Comparison of ENCODE assay signal across 19 mouse cellular contexts in genomic region chr19:36167291-36167896, GRCm38 (mm10). TPM values are rescaled to one million over a fixed set of nuclear protein-coding genes. Genes with fewer than 3 reads are reported as not detected.
DNase-seq lines count a peak whose midpoint lies in the region; ATAC-seq and TF ChIP-seq lines count a peak whose summit lies in the region.
"Had no signal": no experiment of that assay in that cellular context is flagged by ENCODE, and none has a peak within 500 bp of the region (broad histone marks: within the 10 kb centered on the region; RNA-seq: fewer than 3 reads in every experiment).

No protein-coding gene starts in this region.

- TF ChIP-seq CTCF in lung, embryonic 14.5 days (IDR thresholded peaks at IDR 0.05; ENCODE audit: low read depth), result no peak

- H3K9me3 ChIP-seq in limb, embryonic 14.5 days (ENCODE audit: control insufficient read depth, low read length), result no peaks in the 10 kb centered on the region
- H3K9me3 ChIP-seq in limb, embryonic 10.5 days (replicated peaks), result no peaks in the 10 kb centered on the region
- no peaks in the 10 kb centered on the region; the same call in 1 of the 2 replicates for H3K9me3 ChIP-seq in heart, embryonic 14.5 days (ENCODE audit: control insufficient read depth, low read length)
- H3K9me3 ChIP-seq in lung, embryonic 14.5 days (ENCODE audit: low read depth, low read length), result peaks cover 5% of the 10 kb centered on the region; the same call in 1 of the 2 replicates
- H3K9me3 ChIP-seq: embryonic facial prominence, embryonic 13.5 days; midbrain, embryonic 15.5 days; stomach, embryonic 15.5 days had no signal

- no peaks in the 10 kb centered on the region for H3K27me3 ChIP-seq in limb, embryonic 14.5 days (ENCODE audit: control insufficient read depth, insufficient read depth, low read length)
- no peaks in the 10 kb centered on the region for H3K27me3 ChIP-seq in limb, embryonic 10.5 days (ENCODE audit: low read depth, poor library complexity, severe bottlenecking)
- H3K27me3 ChIP-seq in heart, embryonic 14.5 days (ENCODE audit: control insufficient read depth, insufficient read depth, low read length), result no peaks in the 10 kb centered on the region
- no peaks in the 10 kb centered on the region for H3K27me3 ChIP-seq in lung, embryonic 14.5 days (ENCODE audit: insufficient read depth, low read length)
- H3K27me3 ChIP-seq: CH12.LX; embryonic facial prominence, embryonic 13.5 days; midbrain, embryonic 15.5 days; stomach, embryonic 15.5 days had no signal

- no peak for ATAC-seq in limb, embryonic 14.5 days (ENCODE audit: low FRiP score, low read depth)
- peak; percentile 38; the same call in 1 of the 2 replicates for ATAC-seq in heart, embryonic 14.5 days (ENCODE audit: insufficient number of reproducible peaks, insufficient read depth, low FRiP score, low read depth)
- ATAC-seq in lung, embryonic 14.5 days (ENCODE audit: insufficient read depth), result peak; percentile 95
- ATAC-seq: midbrain, embryonic 15.5 days had no signal

- no peak overlapping the region for H3K27ac ChIP-seq in limb, embryonic 14.5 days (replicated peaks; ENCODE audit: low read depth, low read length)
- no peak overlapping the region for H3K27ac ChIP-seq in limb, embryonic 10.5 days
- H3K27ac ChIP-seq in heart, embryonic 14.5 days (replicated peaks in 1 of 2; ENCODE audit: control insufficient read depth in 1 of 2, insufficient read depth in 1 of 2, low read depth in 2 of 2, low read length in 2 of 2), result peak overlapping the region; percentile 60 to 78
- H3K27ac ChIP-seq in lung, embryonic 14.5 days (ENCODE audit: low read depth), result peak overlapping the region; percentile 21
- H3K27ac ChIP-seq: embryonic facial prominence, embryonic 13.5 days; midbrain, embryonic 15.5 days; stomach, embryonic 15.5 days had no signal

- WGBS in limb, embryonic 14.5 days, result 77% methylated on average over 6 of the region's 6 CpGs
- WGBS in limb, embryonic 10.5 days, result 89% methylated on average over 6 of the region's 6 CpGs
- WGBS in heart, embryonic 14.5 days, result 30% methylated on average over 6 of the region's 6 CpGs
- 25% methylated on average over 6 of the region's 6 CpGs for WGBS in lung, embryonic 14.5 days

- no peak for TF ChIP-seq POLR2A in limb, embryonic 14.5 days (IDR thresholded peaks at IDR 0.05; ENCODE audit: borderline replicate concordance, extremely low read depth, insufficient read depth, insufficient read length)

- no peaks in the 10 kb centered on the region for H3K36me3 ChIP-seq in limb, embryonic 14.5 days (ENCODE audit: control insufficient read depth, insufficient read depth, low read length)
- H3K36me3 ChIP-seq in limb, embryonic 10.5 days, result no peaks in the 10 kb centered on the region
- H3K36me3 ChIP-seq in heart, embryonic 14.5 days (ENCODE audit: control insufficient read depth, insufficient read depth, low read length), result no peaks in the 10 kb centered on the region
- H3K36me3 ChIP-seq in lung, embryonic 14.5 days (ENCODE audit: insufficient read depth), result no peaks in the 10 kb centered on the region
- H3K36me3 ChIP-seq: embryonic facial prominence, embryonic 13.5 days; midbrain, embryonic 15.5 days; stomach, embryonic 15.5 days had no signal

- H3K4me1 ChIP-seq in limb, embryonic 14.5 days (ENCODE audit: control insufficient read depth, insufficient read depth, low read length), result no peaks in the 10 kb centered on the region
- H3K4me1 ChIP-seq in limb, embryonic 10.5 days, result peaks cover 9% of the 10 kb centered on the region
- H3K4me1 ChIP-seq in heart, embryonic 14.5 days (ENCODE audit: control insufficient read depth in 2 of 2, insufficient read depth in 2 of 2, low read length in 2 of 2), result peaks cover 20 to 38% of the 10 kb centered on the region in 2 experiments
- H3K4me1 ChIP-seq in lung, embryonic 14.5 days (ENCODE audit: insufficient read depth), result peaks cover 10% of the 10 kb centered on the region; the same call in 1 of the 2 replicates
- H3K4me1 ChIP-seq: midbrain, embryonic 15.5 days; stomach, embryonic 15.5 days had no signal

- no peak overlapping the region for H3K4me2 ChIP-seq in limb, embryonic 14.5 days (replicated peaks; ENCODE audit: low read depth, low read length, severe bottlenecking)
- H3K4me2 ChIP-seq in heart, embryonic 14.5 days (ENCODE audit: low read length), result no peak overlapping the region
- no peak overlapping the region for H3K4me2 ChIP-seq in lung, embryonic 14.5 days
- H3K4me2 ChIP-seq: embryonic facial prominence, embryonic 13.5 days; liver, embryonic 11.5 days; midbrain, embryonic 15.5 days; stomach, embryonic 15.5 days had no signal

- peak; percentile 14 for DNase-seq in limb, embryonic 14.5 days (ENCODE audit: low spot score)
- no peak for DNase-seq in limb, embryonic 10.5 days (ENCODE audit: low spot score)
- peak; percentile 84 for DNase-seq in lung, embryonic 14.5 days
- peak; percentile 58 to 86 for DNase-seq in lung, postnatal 4 days
- DNase-seq in layer of hippocampus, adult 9-11 months, result no peak
- no peak for DNase-seq in right cerebral cortex, adult 18-20 months
- DNase-seq in kidney, adult 8-10 months, result no peak
- DNase-seq: adrenal gland, postnatal 10 days; cerebellum, adult 18-20 months; cerebellum, postnatal 36 days; gastrocnemius, postnatal 10 days; kidney, adult 2 months; kidney, postnatal 4 days had no signal

- H3K4me3 ChIP-seq in limb, embryonic 14.5 days (replicated peaks; ENCODE audit: low read length), result no peak overlapping the region
- no peak overlapping the region for H3K4me3 ChIP-seq in limb, embryonic 10.5 days
- H3K4me3 ChIP-seq in heart, embryonic 14.5 days (ENCODE audit: control insufficient read depth in 1 of 2, insufficient read depth in 1 of 2, low read depth in 1 of 2, low read length in 2 of 2), result no peak overlapping the region
- no peak overlapping the region for H3K4me3 ChIP-seq in lung, embryonic 14.5 days (ENCODE audit: low read depth, low read length)
- H3K4me3 ChIP-seq: embryonic facial prominence, embryonic 13.5 days; midbrain, embryonic 15.5 days; stomach, embryonic 15.5 days had no signal

- no peak overlapping the region for H3K9ac ChIP-seq in limb, embryonic 14.5 days (ENCODE audit: low read depth, low read length, severe bottlenecking)
- no peak overlapping the region for H3K9ac ChIP-seq in heart, embryonic 14.5 days (ENCODE audit: low read length)
- no peak overlapping the region for H3K9ac ChIP-seq in lung, embryonic 14.5 days
- H3K9ac ChIP-seq: embryonic facial prominence, embryonic 13.5 days; midbrain, embryonic 15.5 days; stomach, embryonic 15.5 days had no signal

RNA-seq across cellular contexts. Expression of gene Ankrd1, which starts 47.5 kb away (rescaled TPM):
- 4.4 and 5.2 TPM in 2 replicates for polyA plus RNA-seq in limb, embryonic 14.5 days (2012; rRNA removed)
- polyA plus RNA-seq in limb, embryonic 14.5 days (2014; fragmentation: Nextera tagmentation; extraction: Ambion mirVana), result 2.7 and 3.3 TPM in 2 replicates
- 0.18 and 0.24 TPM in 2 replicates for polyA plus RNA-seq in limb, embryonic 10.5 days (2016; fragmentation: Nextera tagmentation; extraction: Ambion mirVana)
- polyA plus RNA-seq in heart, embryonic 14.5 days (2014; fragmentation: Nextera tagmentation; extraction: Ambion mirVana), result 420 and 520 TPM in 2 replicates
- polyA plus RNA-seq in lung, embryonic 14.5 days (2014; fragmentation: Nextera tagmentation; extraction: Ambion mirVana), result 0.29 and 2.5 TPM in 2 replicates
- polyA plus RNA-seq: midbrain, embryonic 15.5 days had no signal

Comparison
In these comparisons a context has a peak if more than half of its experiments do, and no peak if none do; other contexts are left out.
1. DNase-seq: peak in limb, embryonic 14.5 days (single experiment), lung, embryonic 14.5 days (single experiment) and lung, postnatal 4 days (2 of 2); none in limb, embryonic 10.5 days (single experiment), layer of hippocampus, adult 9-11 months (single experiment), right cerebral cortex, adult 18-20 months (single experiment) and kidney, adult 8-10 months (0 of 2).
2. H3K27ac ChIP-seq: peak in heart, embryonic 14.5 days (2 of 2) and lung, embryonic 14.5 days (single experiment); none in limb, embryonic 14.5 days (single experiment) and limb, embryonic 10.5 days (single experiment).
3. RNA of gene Ankrd1, which starts 47.5 kb away (polyA plus RNA-seq): 420 to 520 TPM in heart, embryonic 14.5 days; 2.7 to 5.2 TPM in limb, embryonic 14.5 days, 0.29 to 2.5 TPM in lung, embryonic 14.5 days and 0.18 to 0.24 TPM in limb, embryonic 10.5 days; every median in the first group is over 10 times any median in the second.